Comparison of ENCODE assay signal across 8 mouse cellular contexts in the genomic region with DNA sequence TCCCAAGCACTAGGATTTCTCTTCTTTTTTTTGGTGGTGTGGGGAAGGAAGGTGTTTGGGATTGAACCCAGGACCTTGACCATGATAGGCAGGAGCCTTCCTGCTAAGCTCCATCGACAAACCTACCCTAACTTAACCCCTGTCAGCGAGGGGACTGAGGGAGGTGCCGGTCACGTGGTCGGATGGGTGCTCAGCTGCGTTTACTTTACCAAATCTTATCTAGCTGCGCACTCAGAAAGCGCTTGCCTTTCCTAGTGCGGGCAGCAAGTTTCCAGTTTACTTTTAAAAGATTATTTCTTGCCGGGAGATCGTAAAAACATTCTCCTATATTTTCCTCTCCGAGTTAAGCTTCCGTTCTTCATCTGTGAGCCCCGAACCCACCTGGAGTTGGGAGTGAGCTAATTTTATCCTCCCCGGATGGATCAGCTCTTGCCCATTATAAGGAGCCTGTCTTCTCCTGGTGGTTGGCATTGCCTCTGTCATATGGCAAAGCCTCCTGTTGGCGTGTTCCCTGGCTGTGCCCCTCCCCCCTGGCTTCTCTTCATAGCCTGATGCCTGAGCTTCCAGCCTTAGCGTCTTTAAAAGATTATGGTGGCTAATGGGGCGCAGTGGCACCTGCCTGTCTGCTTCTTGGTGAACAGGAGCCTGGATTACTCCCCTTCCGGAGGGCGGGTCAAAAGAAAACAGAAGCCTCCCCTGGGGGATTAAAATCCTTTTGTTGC. TPM values are rescaled to one million over a fixed set of nuclear protein-coding genes. Genes with fewer than 3 reads are reported as not detected.
A peak's percentile ranks its signal among the peaks of the same experiment; 100 is the strongest.
DNase-seq lines count a peak whose midpoint lies in the region; ATAC-seq and TF ChIP-seq lines count a peak whose summit lies in the region.
"Had no signal": no experiment of that assay in that cellular context is flagged by ENCODE, and none has a peak within 500 bp of the region (broad histone marks: within the 10 kb centered on the region; RNA-seq: fewer than 3 reads in every experiment).

No protein-coding gene starts in this region.

- peak overlapping the region; percentile 57 for H3K4me2 ChIP-seq in lung, embryonic 14.5 days
- peak overlapping the region; percentile 52 for H3K4me2 ChIP-seq in intestine, postnatal 0 days (replicated peaks; ENCODE audit: low read depth)
- H3K4me2 ChIP-seq in midbrain, embryonic 14.5 days (ENCODE audit: low read length) = peak overlapping the region; percentile 15; the same call in 1 of the 2 replicates

- no peak for TF ChIP-seq CTCF in lung, embryonic 14.5 days (IDR thresholded peaks at IDR 0.05; ENCODE audit: low read depth)
- no peak for TF ChIP-seq CTCF in intestine, postnatal 0 days (IDR thresholded peaks at IDR 0.05; ENCODE audit: low read depth)

- H3K4me1 ChIP-seq in lung, embryonic 14.5 days (ENCODE audit: insufficient read depth) = peaks cover 3% of the 10 kb centered on the region; the same call in 1 of the 2 replicates
- no peaks in the 10 kb centered on the region for H3K4me1 ChIP-seq in intestine, postnatal 0 days (replicated peaks; ENCODE audit: control insufficient read depth, insufficient read depth, low read length)
- H3K4me1 ChIP-seq in midbrain, embryonic 14.5 days (ENCODE audit: control insufficient read depth, insufficient read depth, low read length) = no peaks in the 10 kb centered on the region

- no peak for DNase-seq in lung, embryonic 14.5 days
- no peak for DNase-seq in lung, postnatal 10 days
- peak; percentile 71 for DNase-seq in brain, adult 2 months (ENCODE audit: low read depth, low spot score)
- peak; percentile 53 for DNase-seq in midbrain, embryonic 14.5 days
- no peak for DNase-seq in yolk sac, embryonic 10.5 days (ENCODE audit: low spot score)

- H3K4me3 ChIP-seq in lung, embryonic 14.5 days (ENCODE audit: low read depth, low read length) = no peak overlapping the region; the same call in 1 of the 2 replicates
- H3K4me3 ChIP-seq in intestine, postnatal 0 days (ENCODE audit: low read depth, low read length) = peak overlapping the region; percentile 12; the same call in 1 of the 2 replicates
- H3K4me3 ChIP-seq in midbrain, embryonic 14.5 days (replicated peaks; ENCODE audit: low read depth, low read length) = no peak overlapping the region

- no peak overlapping the region for H3K27ac ChIP-seq in lung, embryonic 14.5 days (ENCODE audit: low read depth)
- H3K27ac ChIP-seq in intestine, postnatal 0 days (ENCODE audit: low read depth, low read length) = no peak overlapping the region
- no peak overlapping the region for H3K27ac ChIP-seq in midbrain, embryonic 14.5 days (replicated peaks; ENCODE audit: low read depth, low read length)
- H3K27ac ChIP-seq: macrophage had no signal

- peak overlapping the region; percentile 32; the same call in 1 of the 2 replicates for H3K9ac ChIP-seq in lung, embryonic 14.5 days
- no peak overlapping the region for H3K9ac ChIP-seq in intestine, postnatal 0 days (ENCODE audit: low read depth, low read length)
- H3K9ac ChIP-seq in midbrain, embryonic 14.5 days (replicated peaks; ENCODE audit: low read length) = no peak overlapping the region

- WGBS in lung, embryonic 14.5 days = 11% methylated on average over 20 of the region's 20 CpGs
- 10% methylated on average over 20 of the region's 20 CpGs for whole genome bisulfite sequencing in intestine, postnatal 0 days
- WGBS in midbrain, embryonic 14.5 days = 24% methylated on average over 20 of the region's 20 CpGs

- H3K27me3 ChIP-seq in lung, embryonic 14.5 days (ENCODE audit: insufficient read depth, low read length) = no peaks in the 10 kb centered on the region
- H3K27me3 ChIP-seq in intestine, postnatal 0 days (replicated peaks; ENCODE audit: control insufficient read depth, insufficient read depth, low read length) = no peaks in the 10 kb centered on the region
- no peaks in the 10 kb centered on the region for H3K27me3 ChIP-seq in midbrain, embryonic 14.5 days (ENCODE audit: control insufficient read depth, insufficient read depth, low read length)

- H3K9me3 ChIP-seq in lung, embryonic 14.5 days (ENCODE audit: low read depth, low read length) = 0 out of 2 replicates have a peak, but pooled peaks cover 4% of the 10 kb centered on the region
- no peaks in the 10 kb centered on the region for H3K9me3 ChIP-seq in intestine, postnatal 0 days (ENCODE audit: control insufficient read depth)
- H3K9me3 ChIP-seq in midbrain, embryonic 14.5 days (ENCODE audit: control insufficient read depth, low read length) = no peaks in the 10 kb centered on the region

- H3K36me3 ChIP-seq in lung, embryonic 14.5 days (ENCODE audit: insufficient read depth) = no peaks in the 10 kb centered on the region
- no peaks in the 10 kb centered on the region for H3K36me3 ChIP-seq in intestine, postnatal 0 days (ENCODE audit: control insufficient read depth, insufficient read depth)
- H3K36me3 ChIP-seq in midbrain, embryonic 14.5 days (ENCODE audit: control insufficient read depth, insufficient read depth, low read length) = no peaks in the 10 kb centered on the region

- no peak for ATAC-seq in lung, embryonic 14.5 days (ENCODE audit: insufficient read depth)
- ATAC-seq in erythroblast, adult 5-6 weeks (replicated peaks; ENCODE audit: low FRiP score, poor library complexity, severe bottlenecking) = peak; percentile 72
- no peak for ATAC-seq in intestine, postnatal 0 days
- no peak for ATAC-seq in midbrain, embryonic 14.5 days (ENCODE audit: low FRiP score, low TSS enrichment)

RNA-seq across cellular contexts. Expression of gene Furin, which starts 17.7 kb away (rescaled TPM):
- 18.0 and 19.4 TPM in 2 replicates for polyA plus RNA-seq in lung, embryonic 14.5 days (2014; fragmentation: Nextera tagmentation; extraction: Ambion mirVana)
- total RNA-seq in erythroblast, adult 5-6 weeks (2015; ENCODE audit: low replicate concordance) = 23.0 and 23.1 TPM in 2 replicates
- 29.1 and 33.5 TPM in 2 replicates for total RNA-seq in erythroblast, adult 5-6 weeks (2017; ENCODE audit: low replicate concordance)
- 25.5 and 26.4 TPM in 2 replicates for polyA plus RNA-seq in intestine, postnatal 0 days (2015; fragmentation: Nextera tagmentation; extraction: Ambion mirVana)
- polyA plus RNA-seq in midbrain, embryonic 14.5 days (2014; fragmentation: Nextera tagmentation; extraction: Ambion mirVana) = 4.6 and 4.9 TPM in 2 replicates

RNA-seq across cellular contexts. Expression of gene Fes, which starts 35.2 kb away (rescaled TPM):
- 10.1 and 12.0 TPM in 2 replicates for polyA plus RNA-seq in lung, embryonic 14.5 days (2014; fragmentation: Nextera tagmentation; extraction: Ambion mirVana)
- 56.5 and 60.0 TPM in 2 replicates for total RNA-seq in erythroblast, adult 5-6 weeks (2015; ENCODE audit: low replicate concordance)
- 24.4 and 31.2 TPM in 2 replicates for total RNA-seq in erythroblast, adult 5-6 weeks (2017; ENCODE audit: low replicate concordance)
- polyA plus RNA-seq in intestine, postnatal 0 days (2015; fragmentation: Nextera tagmentation; extraction: Ambion mirVana) = 6.2 and 6.7 TPM in 2 replicates
- 1.6 and 3.2 TPM in 2 replicates for polyA plus RNA-seq in midbrain, embryonic 14.5 days (2014; fragmentation: Nextera tagmentation; extraction: Ambion mirVana)

RNA-seq across cellular contexts. Expression of gene Man2a2, which starts 51.7 kb away (rescaled TPM):
- 20.1 and 23.9 TPM in 2 replicates for polyA plus RNA-seq in lung, embryonic 14.5 days (2014; fragmentation: Nextera tagmentation; extraction: Ambion mirVana)
- total RNA-seq in erythroblast, adult 5-6 weeks (2015; ENCODE audit: low replicate concordance) = 3.6 and 7.5 TPM in 2 replicates
- 4.5 and 6.6 TPM in 2 replicates for total RNA-seq in erythroblast, adult 5-6 weeks (2017; ENCODE audit: low replicate concordance)
- polyA plus RNA-seq in intestine, postnatal 0 days (2015; fragmentation: Nextera tagmentation; extraction: Ambion mirVana) = 4.8 and 5.3 TPM in 2 replicates
- 18.1 and 19.5 TPM in 2 replicates for polyA plus RNA-seq in midbrain, embryonic 14.5 days (2014; fragmentation: Nextera tagmentation; extraction: Ambion mirVana)

Comparison
In these comparisons a context has a peak if more than half of its experiments do, and no peak if none do; other contexts are left out.
1. DNase-seq: peak in brain, adult 2 months (single experiment) and midbrain, embryonic 14.5 days (single experiment); none in lung, embryonic 14.5 days (single experiment), lung, postnatal 10 days (single experiment) and yolk sac, embryonic 10.5 days (single experiment).
2. Peak in every context shown above with its lines, with median percentiles within 50 percentile points of each other: H3K4me2 ChIP-seq.